Mouse (Mus musculus): Measurements from ENCODE around the gene Spink4.

Gene Spink4

DNA sequence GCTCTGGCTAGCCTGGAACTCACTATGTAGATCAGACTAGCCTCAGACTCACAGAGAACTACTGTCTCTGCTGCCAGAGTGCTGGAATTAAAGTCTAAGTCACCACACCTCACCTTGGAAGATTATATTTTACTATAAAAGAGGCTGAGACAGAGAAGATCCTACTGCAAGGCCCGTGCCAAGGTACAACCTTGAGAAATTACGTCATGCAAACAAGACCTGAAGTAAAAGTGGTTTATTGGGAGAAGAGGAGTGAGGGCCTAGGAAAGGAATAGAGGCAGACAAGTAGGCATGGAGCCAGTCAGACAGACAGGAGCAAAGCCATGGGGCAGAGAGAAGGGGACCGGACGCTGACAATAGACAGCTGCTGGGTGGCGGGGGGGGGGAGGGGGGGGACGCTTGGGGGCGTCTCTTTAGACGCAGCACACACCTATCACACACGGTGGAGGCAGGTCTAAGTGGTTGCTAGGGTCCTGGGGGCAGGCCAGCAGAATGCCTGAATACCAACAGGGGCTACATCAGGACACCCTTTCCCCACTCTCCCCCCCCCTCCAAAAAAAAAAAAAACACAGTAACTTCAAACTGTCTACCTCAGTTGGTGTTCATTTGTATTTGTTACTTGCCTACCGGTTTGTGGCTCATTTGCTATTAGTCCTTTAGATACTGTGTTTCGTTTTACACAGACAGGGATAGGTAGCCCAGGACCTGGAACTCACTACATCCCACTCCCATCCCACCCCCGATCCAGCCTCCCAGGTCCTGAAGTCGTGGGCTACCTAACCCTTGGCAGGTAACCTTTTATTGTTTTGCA is 50.1 kb downstream of the Spink4 start:
- no peak for DNase-seq (ENCODE audit: low spot score)

DNA sequence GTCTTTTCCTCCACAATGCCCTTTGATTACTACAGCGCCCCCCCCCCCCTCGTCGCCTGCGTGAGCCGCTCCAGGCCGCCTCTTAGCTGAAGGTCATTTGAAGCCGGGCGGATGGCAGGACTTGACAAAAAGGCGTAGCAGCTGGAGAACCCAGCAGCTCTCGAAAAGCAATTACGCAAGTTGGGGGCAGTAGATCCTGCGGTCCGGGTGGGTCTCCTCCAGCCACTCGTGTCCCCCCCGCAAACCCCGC is 50.7 kb downstream of the Spink4 start:
- DNase-seq (ENCODE audit: low spot score) = no peak

DNA sequence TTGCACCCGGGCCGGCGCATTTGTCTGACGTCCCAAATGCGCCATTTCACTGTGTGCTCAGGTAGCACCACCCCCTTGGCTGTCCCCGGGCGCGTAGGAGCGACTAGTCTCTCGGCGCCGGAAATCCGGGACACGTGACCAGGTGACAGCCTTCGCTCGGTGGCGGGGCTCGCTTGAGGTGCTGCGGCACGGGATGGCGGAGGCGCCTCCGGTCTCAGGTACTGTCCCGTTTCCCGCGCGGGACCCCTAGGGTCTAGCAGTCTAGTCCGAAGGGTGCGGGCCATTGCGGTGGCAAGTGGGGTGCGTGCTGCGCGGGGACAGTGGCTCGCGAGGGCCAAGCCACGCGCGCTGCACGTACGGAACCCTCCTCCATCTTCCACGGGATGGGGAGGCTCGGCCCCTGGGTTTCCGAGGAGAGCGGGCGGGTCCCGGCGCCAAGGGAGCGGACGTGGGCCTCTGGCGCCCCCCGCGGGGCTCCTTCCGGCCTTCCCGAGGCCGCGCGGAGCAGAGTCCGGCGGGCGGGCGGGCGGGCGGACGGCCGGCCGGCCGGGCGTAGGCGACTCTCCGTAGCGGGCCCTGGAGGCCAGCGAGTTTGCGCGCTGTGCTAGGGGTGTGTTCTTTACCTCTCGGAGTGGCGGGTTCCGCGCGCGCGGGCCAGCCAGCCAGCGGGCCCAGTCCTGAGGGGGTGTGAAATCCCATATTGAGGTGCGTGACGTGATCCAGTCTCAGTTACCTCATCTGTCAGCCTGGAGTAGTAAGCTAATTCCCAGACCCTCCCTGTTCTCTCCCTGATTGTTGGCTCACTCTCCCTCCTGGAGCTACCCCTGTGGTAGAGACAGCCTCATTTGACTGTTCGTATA is 51.2 kb downstream of the Spink4 start, which contains the start of gene Nfx1:
Gene Nfx1 (plus strand): TSS at position 65 of the 860 bp plus-strand sequence.
- peak; percentile 92 for DNase-seq (ENCODE audit: low spot score)

DNA sequence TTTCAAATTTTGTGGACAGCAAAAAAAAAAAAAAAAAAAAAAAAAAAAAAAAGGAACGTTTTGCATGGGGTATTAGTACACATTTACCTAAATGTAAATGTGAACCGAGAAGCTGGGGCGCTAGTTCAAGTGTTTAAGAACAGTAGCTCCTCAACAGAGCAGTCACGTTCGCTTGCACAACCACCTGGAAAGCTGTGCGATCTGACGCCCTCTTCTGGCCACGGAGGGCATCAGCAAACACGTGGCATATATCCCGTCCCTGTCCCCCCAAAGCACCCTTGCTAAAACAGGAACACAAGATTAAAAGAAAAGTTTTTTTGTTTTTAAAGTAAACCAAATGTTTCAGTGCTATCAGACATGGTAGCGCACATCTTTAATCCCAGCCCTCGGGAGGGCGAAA is 51.9 kb downstream of the Spink4 start:
- DNase-seq (ENCODE audit: low spot score) = no peak

DNA sequence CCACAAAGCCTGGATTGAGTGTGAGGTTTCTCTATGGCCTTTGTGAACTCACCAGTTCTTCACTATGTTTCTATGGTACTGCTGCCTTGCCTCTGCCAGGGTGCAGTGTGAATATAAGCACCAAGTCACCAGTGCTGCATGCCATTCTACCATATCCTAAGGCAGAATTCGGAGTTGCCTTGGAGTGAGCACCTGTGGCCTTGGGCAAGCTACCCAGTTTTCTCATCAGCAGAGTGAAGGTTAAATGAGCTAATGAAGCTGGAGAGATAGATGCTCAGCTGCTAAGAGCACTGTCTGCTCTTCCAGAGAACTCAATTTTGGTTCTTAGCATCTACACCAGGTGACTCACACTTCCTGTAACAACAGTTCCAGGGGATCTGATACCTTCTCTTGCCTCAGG is 54.2 kb downstream of the Spink4 start:
- DNase-seq (ENCODE audit: low spot score) = peak; percentile 27

DNA sequence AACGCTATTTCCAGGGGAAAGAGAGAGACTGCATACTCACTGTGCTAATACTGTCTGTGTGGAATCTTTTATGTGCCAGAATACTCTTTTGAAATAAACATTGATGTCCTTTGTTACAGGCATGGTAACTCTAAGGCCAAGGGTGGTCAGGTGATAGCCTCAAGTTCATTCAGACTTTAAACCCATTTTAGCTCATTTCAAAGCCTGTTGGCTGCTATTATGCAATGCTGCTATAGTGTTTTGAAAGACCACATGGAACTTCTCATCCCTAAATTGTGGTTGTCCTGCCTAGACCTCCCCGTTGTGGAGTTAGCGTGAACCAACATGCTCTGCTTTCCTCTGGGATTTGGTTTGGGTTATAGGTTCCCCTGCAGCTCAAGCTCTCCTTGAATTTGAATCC is 55.8 kb downstream of the Spink4 start:
- no peak for DNase-seq (ENCODE audit: low spot score)

DNA sequence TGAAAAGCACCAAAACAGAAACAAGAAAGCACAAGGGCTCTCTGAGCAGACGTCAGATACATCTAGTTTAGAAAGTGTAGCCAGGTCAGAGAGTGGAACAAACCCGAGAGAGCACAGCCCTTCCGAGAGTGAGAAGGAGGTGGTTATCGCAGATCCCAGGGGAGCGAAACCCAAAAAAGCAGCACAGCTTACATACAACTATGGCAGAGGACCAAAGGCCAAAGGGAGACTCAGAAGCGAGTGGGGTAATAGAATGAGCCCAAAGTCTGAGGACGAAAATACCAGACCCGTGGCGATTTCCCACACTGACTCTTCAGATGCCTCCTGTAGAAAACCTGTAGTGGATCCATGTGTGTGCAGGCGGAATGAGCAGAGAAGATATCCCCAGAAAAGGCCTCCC is 56.8 kb downstream of the Spink4 start:
- DNase-seq (ENCODE audit: low spot score) = no peak

DNA sequence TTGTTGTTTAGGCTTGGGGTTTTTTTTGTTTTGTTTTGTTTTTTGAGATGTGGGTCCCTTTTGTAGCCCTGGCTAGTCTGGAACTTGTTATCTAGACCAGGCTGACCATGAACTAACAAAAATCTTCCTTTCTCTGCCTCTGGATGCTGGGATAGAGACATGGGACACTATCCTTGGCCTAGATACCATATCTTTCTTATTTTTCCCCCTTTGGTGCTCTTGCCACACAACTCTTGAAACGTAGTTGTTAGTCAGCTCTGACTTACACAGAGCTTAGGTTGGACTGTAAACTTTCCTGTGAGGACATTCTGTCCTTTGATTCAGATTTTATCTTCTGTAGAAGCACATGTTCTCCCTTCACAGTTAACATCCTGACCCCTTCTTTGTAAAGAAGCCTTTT is 59.6 kb downstream of the Spink4 start:
- no peak for DNase-seq (ENCODE audit: low spot score)

All from ovary, postnatal 36 days (tissue).